Mouse (Mus musculus) gastrocnemius, adult 2 months (tissue): ENCODE data around the gene Dennd2a. TPM values are rescaled to one million over a fixed set of nuclear protein-coding genes. Genes with fewer than 3 reads are reported as not detected.

Experiments
- DNase-seq: peaks from one replicate; pipeline ENCODE4 v3.0.0; 2022
- H3K27ac ChIP-seq: fragments of 200-600 bp; 2 replicates; pipeline ENCODE4 v1.8.1; 2022; ENCODE audit warnings: mild to moderate bottlenecking
- H3K4me3 ChIP-seq: fragments of 200-600 bp; 2 replicates; pipeline ENCODE4 v1.8.1; 2022; ENCODE audit warnings: mild to moderate bottlenecking, moderate library complexity
- CTCF ChIP-seq: fragments of 200-600 bp; IDR thresholded peaks from 2 replicates; pipeline ENCODE4 v1.8.1; 2022; ENCODE audit warnings: antibody characterized with exemption, mild to moderate bottlenecking, moderate library complexity
- intact Hi-C: fragments of 180-260 bp; cut with DNase I; formaldehyde crosslinking; loops from one replicate; pipeline ENCODE4 v1.15.1; 2025
- total RNA-seq, 2 experiments: library from RNA; stranded (reverse); gene quantifications; 2 replicates each; pipeline ENCODE4 v1.2.3; 2021

The Dennd2a gene
- total RNA-seq, 2 experiments from 2014 or later: 3.3 to 4.4 TPM

DNA sequence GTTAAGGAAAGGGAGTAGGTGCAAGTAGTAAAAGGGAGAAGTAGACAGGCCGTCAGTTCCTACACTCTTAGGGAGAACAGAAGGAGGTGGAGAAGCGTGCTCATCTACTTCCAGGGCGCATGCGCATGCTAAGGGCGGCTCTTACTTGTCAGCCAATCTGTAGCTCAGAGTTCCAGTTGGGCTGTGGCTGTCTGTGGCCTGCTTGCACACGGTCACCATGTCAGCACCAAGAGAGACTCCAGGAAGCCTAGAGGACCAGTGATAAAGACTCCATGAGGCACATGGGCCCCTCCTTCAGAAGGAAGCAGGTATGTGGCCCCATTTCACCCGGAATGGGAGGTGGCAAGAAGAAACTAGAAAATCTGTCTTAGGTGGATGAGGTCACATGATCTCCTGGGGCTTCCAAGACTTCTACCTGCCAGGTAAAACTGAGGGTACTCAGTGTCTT is 30.3 kb downstream of the Dennd2a start:
- H3K27ac ChIP-seq: peak overlapping the region; percentile 68
- intact Hi-C loops: no loop called here
- H3K4me3 ChIP-seq: no peak overlapping the region
- no peak for TF ChIP-seq CTCF
- DNase-seq: peak; percentile 34

DNA sequence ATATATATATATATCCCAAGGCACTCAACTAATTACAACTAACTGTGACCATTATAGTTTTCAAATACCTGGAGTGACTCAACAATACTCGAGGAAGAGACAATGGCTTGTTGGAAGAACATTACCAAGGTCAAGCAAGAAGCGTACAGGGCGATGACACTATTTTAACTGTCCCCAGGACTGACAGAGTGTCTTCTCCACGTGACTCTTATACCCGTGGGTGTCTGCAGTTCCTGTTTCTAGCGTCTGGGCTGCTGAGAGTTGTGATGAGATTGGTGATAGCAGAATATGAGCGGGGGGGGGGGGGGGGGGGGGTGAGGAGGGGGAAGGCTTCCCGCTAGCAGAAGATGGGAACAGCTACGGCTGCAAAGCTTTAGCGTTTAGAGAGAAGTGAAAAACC is 30.9 kb downstream of the Dennd2a start:
- DNase-seq: no peak
- TF ChIP-seq CTCF: no peak
- no peak overlapping the region for H3K4me3 ChIP-seq
- intact Hi-C loops: no loop called here
- H3K27ac ChIP-seq: no peak overlapping the region

DNA sequence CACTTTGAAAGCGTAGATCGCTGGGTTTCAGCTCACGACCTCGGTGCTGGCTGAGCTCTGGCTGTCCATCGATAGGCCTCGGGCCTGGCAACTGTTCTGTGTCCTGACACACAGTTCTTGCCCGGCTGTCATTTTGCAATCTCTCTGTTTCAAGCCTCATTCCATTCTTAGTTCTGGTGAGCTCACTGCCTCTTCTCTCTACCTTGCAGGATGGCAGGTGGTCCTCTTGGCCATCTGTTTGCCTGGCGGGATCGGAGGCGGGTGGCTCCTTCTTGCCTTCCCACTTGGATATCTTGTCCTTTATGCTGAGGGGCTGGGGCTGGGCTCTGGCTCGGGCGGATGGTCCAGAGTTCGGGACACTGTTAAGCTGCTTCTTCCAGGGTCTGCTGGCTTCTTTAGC is 34.5 kb downstream of the Dennd2a start:
- no peak overlapping the region for H3K27ac ChIP-seq
- DNase-seq: no peak
- intact Hi-C loops: no loop called here
- no peak for TF ChIP-seq CTCF
- no peak overlapping the region for H3K4me3 ChIP-seq

DNA sequence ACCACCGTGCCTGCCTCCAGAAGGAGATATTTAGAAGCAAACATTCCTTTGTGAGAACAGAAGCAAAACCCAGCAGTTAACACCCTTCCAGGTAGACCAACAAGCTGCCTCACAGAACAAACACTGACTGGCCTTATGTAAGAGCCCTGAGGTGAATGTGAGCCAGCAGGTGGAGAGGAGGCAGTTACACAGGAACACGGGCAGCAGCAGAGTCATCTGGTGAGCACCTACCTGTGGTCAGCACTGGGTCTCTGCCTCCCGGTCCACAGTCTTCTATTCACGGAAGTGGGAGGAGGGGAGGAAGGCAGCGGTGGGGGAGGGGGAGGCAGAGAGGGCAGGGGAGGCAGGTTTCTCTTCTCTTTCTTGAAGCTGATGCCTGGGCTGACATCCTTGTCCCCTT is 35.2 kb downstream of the Dennd2a start:
- H3K27ac ChIP-seq: no peak overlapping the region
- DNase-seq: no peak
- no peak for TF ChIP-seq CTCF
- no peak overlapping the region for H3K4me3 ChIP-seq
- intact Hi-C loops: no loop called here

DNA sequence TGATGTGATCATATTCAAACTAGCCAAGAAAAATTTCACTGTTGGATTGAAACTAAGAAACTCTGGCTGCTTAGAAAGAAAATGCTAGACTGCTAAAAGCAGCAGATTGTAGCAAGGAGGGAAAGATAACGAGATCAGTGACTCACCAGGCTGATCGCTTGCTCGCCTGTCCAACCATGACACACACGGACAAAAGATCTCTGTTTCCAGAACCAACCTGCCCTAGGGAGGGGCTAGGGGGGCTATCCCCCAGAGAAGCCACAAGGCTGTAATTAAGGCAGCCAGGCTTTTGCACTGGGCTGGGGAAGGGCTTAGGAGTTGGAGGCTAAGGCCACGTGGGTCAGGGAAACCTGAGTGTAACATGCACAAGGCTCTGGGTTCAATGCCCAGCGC is 41.9 kb downstream of the Dennd2a start:
- no peak for TF ChIP-seq CTCF
- intact Hi-C loops: no loop called here
- DNase-seq: peak; percentile 50
- peak overlapping the region; percentile 18 for H3K4me3 ChIP-seq
- H3K27ac ChIP-seq: peak overlapping the region; percentile 63

DNA sequence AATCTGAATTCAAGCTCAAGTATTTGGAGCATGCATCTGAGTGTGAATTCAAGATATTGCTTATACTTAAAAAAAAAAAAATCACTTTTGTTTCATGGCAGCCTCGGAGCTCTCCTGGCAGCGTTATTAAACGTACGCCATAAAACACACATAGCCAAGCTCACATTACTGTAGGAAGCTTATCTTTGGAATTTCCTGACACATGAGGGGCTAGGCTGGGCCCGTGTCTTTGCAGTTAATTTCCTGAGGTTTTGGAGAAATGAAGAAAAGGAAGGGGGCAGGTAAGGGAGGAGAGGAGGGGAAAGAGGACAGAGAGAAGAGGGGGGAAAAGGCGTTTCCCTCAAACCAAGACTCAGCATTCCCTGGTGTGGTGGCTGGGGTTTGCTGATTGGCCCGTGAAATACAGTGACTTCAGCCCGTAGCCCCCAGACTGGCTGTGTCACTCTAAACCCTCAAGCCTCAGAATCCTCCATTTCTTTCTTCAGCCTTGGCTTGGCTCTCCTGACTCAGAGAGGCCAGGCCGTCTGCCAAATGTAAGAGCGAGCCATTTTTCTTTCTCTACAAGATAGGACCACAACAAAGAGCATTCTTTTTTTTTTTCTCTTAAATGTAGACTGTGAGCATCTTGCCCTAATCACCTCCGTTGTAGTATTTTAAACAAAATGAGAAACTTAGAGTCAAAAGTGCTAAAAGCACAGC is 42.5 kb downstream of the Dennd2a start:
- TF ChIP-seq CTCF: no peak
- H3K4me3 ChIP-seq: peak overlapping the region; percentile 18
- intact Hi-C loops: no loop called here
- peak; percentile 45 for DNase-seq
- H3K27ac ChIP-seq: peak overlapping the region; percentile 63

DNA sequence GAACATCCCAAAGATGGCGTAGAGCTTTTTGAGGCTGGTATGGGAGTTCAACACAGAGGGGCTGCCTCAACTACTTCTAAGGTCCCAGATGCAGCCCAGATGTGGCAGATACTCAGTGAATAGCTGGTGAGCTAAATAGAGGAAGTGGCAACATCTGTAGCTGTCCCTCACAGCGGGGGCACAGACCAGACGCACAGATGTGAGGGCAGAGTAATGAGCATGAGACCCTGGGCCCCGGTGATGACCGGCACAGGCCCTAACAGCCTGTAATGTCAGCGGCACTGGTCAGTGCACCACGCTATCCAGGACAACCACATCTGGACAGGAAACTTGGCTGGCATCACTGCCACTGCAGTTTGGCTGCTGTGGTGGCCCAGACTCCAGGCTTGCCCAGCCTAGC is 54.2 kb downstream of the Dennd2a start:
- intact Hi-C loops: no loop called here
- H3K27ac ChIP-seq: no peak overlapping the region
- no peak for DNase-seq
- TF ChIP-seq CTCF: no peak
- H3K4me3 ChIP-seq: no peak overlapping the region

DNA sequence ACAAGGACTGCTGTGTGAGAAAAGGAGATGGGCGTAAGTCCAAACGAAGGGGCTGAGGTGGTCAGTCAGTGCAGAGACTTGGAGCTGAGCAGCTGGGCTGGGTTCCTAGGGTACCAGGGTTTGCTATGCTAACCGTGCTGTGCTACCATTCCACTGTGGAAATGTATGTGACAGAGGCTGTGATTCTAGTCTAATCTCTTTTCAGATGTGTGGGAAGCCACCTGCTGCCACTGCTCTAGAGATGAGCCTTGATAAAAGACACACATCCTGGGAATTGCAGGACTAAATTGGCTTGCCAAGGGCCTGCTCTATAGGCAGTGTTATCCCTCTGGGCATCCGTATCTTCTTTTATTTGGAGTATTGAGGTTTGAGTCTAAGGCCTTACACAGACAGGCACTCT is 60.5 kb downstream of the Dennd2a start:
- no peak for DNase-seq
- no peak overlapping the region for H3K4me3 ChIP-seq
- H3K27ac ChIP-seq: no peak overlapping the region
- TF ChIP-seq CTCF: no peak
- intact Hi-C loops: no loop called here

DNA sequence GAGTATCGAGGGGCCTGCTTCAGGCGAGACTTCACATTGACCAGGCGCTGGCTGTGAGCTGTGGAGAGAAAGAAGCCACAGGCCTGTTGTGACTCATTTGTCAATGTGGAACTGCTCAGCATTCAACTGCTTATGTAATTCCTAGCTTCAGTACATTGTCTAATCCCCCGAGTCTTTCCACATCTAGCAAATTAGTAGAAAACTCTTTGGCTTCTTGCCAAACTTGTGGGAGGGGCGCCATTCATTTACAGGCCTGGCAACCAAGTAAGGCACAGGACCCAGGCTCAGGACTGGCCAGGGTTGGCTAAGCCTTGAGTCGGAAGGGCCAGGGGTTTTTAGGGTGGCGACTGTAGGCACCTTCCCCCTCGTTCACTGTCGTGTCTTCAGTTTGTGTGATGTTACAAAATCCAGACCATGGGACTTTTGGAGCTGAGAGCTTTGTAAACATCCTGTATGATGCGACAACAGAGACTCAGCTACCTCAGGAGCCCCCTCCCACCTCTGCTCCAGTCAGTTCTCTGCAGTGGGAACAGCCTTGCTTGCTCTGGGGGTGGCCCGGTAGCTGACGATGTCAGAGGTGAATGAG is 64.4 kb downstream of the Dennd2a start:
- TF ChIP-seq CTCF: no peak
- Histone ChIP-seq H3K27ac (peak overlapping the region; percentile 43; the same call in 1 of the 2 replicates), H3K4me3 (no peak overlapping the region)
- intact Hi-C loops: no loop called here
- DNase-seq: peak; percentile 47

DNA sequence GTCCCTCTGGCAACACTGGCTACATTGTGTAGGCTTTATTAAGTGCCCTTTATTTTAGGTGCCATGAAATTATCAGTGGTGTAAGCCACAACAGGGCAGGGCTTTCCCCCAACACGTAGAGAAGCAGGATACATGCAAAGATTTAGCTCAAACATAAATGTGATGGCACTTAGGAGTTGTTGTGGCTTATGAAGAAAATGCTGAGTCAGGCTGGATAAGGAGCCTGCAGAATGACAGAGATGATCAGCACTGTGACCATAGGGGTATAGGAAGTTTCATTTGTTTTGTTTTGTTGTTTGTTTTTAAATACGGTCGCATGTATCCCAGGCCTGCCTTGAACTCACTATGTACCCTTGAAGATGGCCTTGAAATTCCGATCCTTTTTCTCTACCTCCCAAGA is 65.5 kb downstream of the Dennd2a start:
- TF ChIP-seq CTCF: no peak
- H3K27ac ChIP-seq: no peak overlapping the region
- H3K4me3 ChIP-seq: no peak overlapping the region
- DNase-seq: no peak
- intact Hi-C loops: no loop called here

DNA sequence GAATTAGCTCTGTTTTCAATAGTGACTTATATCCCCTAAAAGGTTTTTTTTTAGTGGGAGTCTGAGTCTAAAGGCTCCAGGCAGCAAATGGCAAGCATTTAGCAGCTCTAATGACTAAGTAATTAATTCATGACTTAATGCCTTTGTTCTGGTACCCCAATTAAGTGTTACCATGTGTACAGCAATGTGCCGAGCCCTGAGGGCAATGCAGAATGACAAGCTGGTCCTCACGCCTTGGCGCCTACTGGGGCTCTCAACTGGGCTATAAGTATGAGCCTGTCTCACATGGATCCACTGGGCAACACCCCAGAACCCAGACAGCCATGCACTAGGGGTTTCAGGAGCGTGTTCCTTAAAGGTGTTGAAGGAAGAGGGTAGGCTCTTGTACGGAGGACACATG is 66.5 kb downstream of the Dennd2a start:
- DNase-seq: no peak
- no peak overlapping the region for H3K27ac ChIP-seq
- intact Hi-C loops: no loop called here
- H3K4me3 ChIP-seq: no peak overlapping the region
- no peak for TF ChIP-seq CTCF

DNA sequence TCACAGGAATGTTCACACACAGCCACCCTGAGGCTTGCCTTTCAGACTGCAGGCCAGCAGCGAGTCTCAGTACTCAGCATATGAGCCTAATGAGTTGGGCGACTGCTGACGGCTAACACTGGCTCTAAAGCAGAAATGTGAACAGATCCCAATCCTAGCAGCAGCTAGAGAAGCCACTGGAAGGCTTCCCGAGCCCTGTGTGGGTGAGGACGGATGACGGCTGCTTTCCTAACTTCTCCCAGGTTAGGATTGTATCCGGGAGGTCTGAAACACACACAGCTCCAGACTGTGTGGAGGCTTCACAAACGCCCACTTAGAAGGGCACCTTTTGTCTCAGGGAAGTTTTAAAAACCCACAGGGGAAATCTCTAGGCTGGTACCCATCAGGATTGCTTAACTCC is 69.4 kb downstream of the Dennd2a start:
- intact Hi-C loops: no loop called here
- Histone ChIP-seq H3K27ac (no peak overlapping the region), H3K4me3 (no peak overlapping the region)
- no peak for TF ChIP-seq CTCF
- no peak for DNase-seq

DNA sequence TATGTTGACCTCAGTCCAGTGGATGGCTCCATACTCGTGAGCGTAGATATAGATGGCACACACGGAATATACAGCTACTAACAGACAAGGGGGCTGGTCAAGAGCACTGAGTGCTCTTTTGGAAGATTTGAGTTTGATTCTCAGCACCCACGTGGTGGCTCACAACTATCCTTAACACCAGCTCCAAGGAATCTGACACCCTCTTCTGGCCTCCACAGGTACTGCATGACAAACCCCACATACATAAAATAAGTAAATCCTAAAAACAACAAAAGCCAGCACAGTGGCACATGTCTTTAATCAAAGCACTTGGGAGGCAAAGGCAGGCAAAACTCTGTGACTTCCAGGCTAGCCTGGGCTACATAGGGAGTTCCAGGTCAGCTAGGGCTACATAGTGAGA is 74.0 kb downstream of the Dennd2a start:
- intact Hi-C loops: no loop called here
- 0 out of 2 replicates have a peak, but pooled peaks have one; percentile 6 for TF ChIP-seq CTCF
- no peak for DNase-seq
- no peak overlapping the region for H3K4me3 ChIP-seq
- H3K27ac ChIP-seq: no peak overlapping the region

DNA sequence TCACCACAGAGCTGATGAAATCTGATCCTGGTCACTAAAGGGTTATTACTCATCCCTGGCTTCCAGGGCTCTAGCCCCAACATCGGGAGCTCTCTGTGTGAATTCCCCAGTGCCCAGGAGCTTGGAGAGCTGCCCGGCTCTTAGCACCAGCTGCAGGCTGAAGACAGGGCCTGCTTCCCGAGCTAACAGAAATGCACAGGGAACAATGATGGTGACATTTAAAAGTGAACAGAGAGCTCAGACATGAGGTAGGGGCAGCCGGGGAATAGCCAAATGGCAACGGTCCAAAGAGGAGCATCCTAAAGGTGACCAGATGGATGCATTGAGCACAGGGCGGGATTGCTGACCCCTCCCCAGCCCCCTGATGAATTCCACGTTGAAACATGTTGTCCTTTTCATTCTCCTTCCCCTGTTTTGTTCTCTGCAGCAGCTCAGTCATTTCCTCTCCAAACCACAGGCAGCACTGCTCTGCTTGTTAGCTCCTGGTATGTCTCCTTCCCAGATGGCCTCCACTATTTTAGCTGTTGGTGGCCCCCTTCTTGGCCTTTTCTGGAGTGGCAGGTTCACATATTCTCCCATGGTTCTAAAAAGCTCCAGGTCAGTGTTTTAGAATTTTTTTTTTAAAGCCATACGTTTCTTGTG is 79.0 kb downstream of the Dennd2a start:
- no peak overlapping the region for H3K4me3 ChIP-seq

More for the DNA sequence above, 79.0 kb downstream of the Dennd2a start:
- DNase-seq: peak; percentile 82
- TF ChIP-seq CTCF: no peak
- intact Hi-C loops: no loop called here
- H3K27ac ChIP-seq: no peak overlapping the region
